In genomic region chr8:87235341-87236075, GRCm38 (mm10) we compare ENCODE assay signal across 8 mouse cellular contexts.
DNase-seq lines count a peak whose midpoint lies in the region; ATAC-seq and TF ChIP-seq lines count a peak whose summit lies in the region.

No protein-coding gene starts in this region.

- peak; percentile 41 for DNase-seq in kidney, postnatal 10 days
- no peak for DNase-seq in kidney, adult 8-10 months
- DNase-seq in embryo, embryonic 10.5 days (ENCODE audit: low spot score): peak; percentile 51
- peak; percentile 64 for DNase-seq in intestine, embryonic 14.5 days (ENCODE audit: low spot score)
- peak; percentile 72 for DNase-seq in midbrain, postnatal 0 days (ENCODE audit: low spot score)
- no peak for DNase-seq in urinary bladder, postnatal 25 days (ENCODE audit: low spot score)
- no peak for DNase-seq in B cell, adult 2 months
- no peak for DNase-seq in urinary bladder, postnatal 14 days (ENCODE audit: low spot score)

- no peaks in the 10 kb centered on the region for H3K27me3 ChIP-seq in intestine, embryonic 14.5 days (replicated peaks; ENCODE audit: control insufficient read depth, insufficient read depth, low read length)
- H3K27me3 ChIP-seq in midbrain, postnatal 0 days (ENCODE audit: insufficient read depth, low read length): no peaks in the 10 kb centered on the region

- H3K27ac ChIP-seq in intestine, embryonic 14.5 days (ENCODE audit: low read depth): no peak overlapping the region
- H3K27ac ChIP-seq in midbrain, postnatal 0 days (ENCODE audit: low read depth, low read length): no peak overlapping the region

- peak overlapping the region; percentile 48 for H3K4me2 ChIP-seq in intestine, embryonic 14.5 days (ENCODE audit: low read length)
- peak overlapping the region; percentile 40 for H3K4me2 ChIP-seq in midbrain, postnatal 0 days (ENCODE audit: low read depth, low read length, poor library complexity, severe bottlenecking)

- WGBS in intestine, embryonic 14.5 days: 26% methylated on average over 18 of the region's 18 CpGs
- WGBS in midbrain, postnatal 0 days: 36% methylated on average over 18 of the region's 18 CpGs

- peak overlapping the region; percentile 18 for H3K4me3 ChIP-seq in intestine, embryonic 14.5 days (ENCODE audit: low read depth, low read length)
- 0 out of 2 replicates have a peak overlapping the region, but pooled peaks have one; percentile 1 for H3K4me3 ChIP-seq in midbrain, postnatal 0 days (ENCODE audit: low read depth, low read length)

- peaks cover 12% of the 10 kb centered on the region for H3K4me1 ChIP-seq in intestine, embryonic 14.5 days (replicated peaks; ENCODE audit: control insufficient read depth, insufficient read depth, low read length)
- H3K4me1 ChIP-seq in midbrain, postnatal 0 days (ENCODE audit: insufficient read depth, low read length): 0 out of 2 replicates have a peak, but pooled peaks cover 3% of the 10 kb centered on the region

- no peak overlapping the region for H3K9ac ChIP-seq in intestine, embryonic 14.5 days (ENCODE audit: low read length)
- H3K9ac ChIP-seq in midbrain, postnatal 0 days (replicated peaks; ENCODE audit: low read length, poor library complexity, severe bottlenecking): no peak overlapping the region

- no peak for TF ChIP-seq CTCF in midbrain, postnatal 0 days (IDR thresholded peaks at IDR 0.05)

- no peak for ATAC-seq in intestine, embryonic 14.5 days (replicated peaks; ENCODE audit: low FRiP score, low TSS enrichment, low read depth)
- no peak for ATAC-seq in midbrain, postnatal 0 days (ENCODE audit: low FRiP score)

- no peaks in the 10 kb centered on the region for H3K9me3 ChIP-seq in intestine, embryonic 14.5 days (ENCODE audit: control insufficient read depth, low read length)
- H3K9me3 ChIP-seq in midbrain, postnatal 0 days (ENCODE audit: low read length): no peaks in the 10 kb centered on the region

- no peaks in the 10 kb centered on the region for H3K36me3 ChIP-seq in intestine, embryonic 14.5 days (ENCODE audit: control insufficient read depth, insufficient read depth, low read length)
- no peaks in the 10 kb centered on the region for H3K36me3 ChIP-seq in midbrain, postnatal 0 days (ENCODE audit: insufficient read depth, low read length)

Comparison
In these comparisons a context has a peak if more than half of its experiments do, and no peak if none do; other contexts are left out.
1. DNase-seq: peak in kidney, postnatal 10 days (single experiment), embryo, embryonic 10.5 days (single experiment), intestine, embryonic 14.5 days (single experiment) and midbrain, postnatal 0 days (single experiment); none in kidney, adult 8-10 months (0 of 2), urinary bladder, postnatal 25 days (single experiment), B cell, adult 2 months (0 of 2) and urinary bladder, postnatal 14 days (single experiment).